Mouse (Mus musculus): ENCODE results near the gene Adgrg3.

GRCm38 (mm10) chr8:95049636-95050035 is 32.1 kb downstream of the Adgrg3 start:
- TF ChIP-seq POLR2A (IDR thresholded peaks at IDR 0.05; ENCODE audit: insufficient read depth, low read length) (no peak), CTCF (IDR thresholded peaks at IDR 0.05; ENCODE audit: low read depth, low read length) (no peak), EP300 (IDR thresholded peaks at IDR 0.05; ENCODE audit: insufficient read depth, low read depth, low read length) (no peak)
